Mouse (Mus musculus): ENCODE measurements around the gene Clec16a. TPM values are rescaled to one million over a fixed set of nuclear protein-coding genes. Genes with fewer than 3 reads are reported as not detected.

The Clec16a gene
- total RNA-seq, 2 experiments from 2014 or later, result 19.4 to 28.8 TPM

DNA sequence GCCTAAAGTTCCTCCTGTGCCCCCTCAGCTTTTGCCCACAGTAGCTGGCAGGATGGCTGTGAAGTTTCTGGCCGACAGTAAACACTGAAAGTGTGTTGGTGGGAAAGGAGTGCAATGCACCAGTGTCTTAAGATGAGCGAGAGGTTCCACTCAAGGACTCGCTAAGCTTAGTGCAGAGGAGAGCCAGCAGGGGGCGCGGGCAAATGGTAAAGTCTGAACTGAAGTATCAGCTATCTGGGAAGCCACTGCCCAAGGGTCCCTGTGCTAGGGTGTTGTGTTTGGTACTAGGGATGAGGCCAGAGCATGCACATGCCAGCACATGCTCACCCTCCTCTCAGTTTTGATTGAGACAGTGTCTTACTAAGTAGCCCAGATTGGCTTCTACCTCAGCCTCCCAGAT, 94.9 kb downstream of the Clec16a start:
- peak; percentile 85 for ATAC-seq (ENCODE audit: poor library complexity, severe bottlenecking)

DNA sequence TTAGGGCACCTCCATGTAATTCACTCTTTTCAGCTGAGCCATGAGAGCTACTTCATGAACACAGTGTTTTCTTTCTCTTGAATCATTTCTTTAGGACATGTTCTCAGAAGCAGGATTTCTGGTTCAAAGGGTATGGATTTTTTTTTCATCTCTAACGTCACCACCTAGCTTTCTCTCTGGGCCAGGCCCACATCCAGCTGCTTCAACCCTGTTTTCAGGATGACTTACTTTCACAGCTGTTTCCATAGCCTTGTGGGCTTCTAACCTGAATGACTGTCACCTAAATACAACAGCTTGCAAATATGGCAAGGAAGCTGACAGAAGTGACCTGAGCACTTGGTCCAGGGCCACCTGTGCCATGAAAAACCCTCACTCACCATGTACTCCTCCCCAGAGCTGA, 96.0 kb downstream of the Clec16a start:
- ATAC-seq (ENCODE audit: poor library complexity, severe bottlenecking), result no peak

DNA sequence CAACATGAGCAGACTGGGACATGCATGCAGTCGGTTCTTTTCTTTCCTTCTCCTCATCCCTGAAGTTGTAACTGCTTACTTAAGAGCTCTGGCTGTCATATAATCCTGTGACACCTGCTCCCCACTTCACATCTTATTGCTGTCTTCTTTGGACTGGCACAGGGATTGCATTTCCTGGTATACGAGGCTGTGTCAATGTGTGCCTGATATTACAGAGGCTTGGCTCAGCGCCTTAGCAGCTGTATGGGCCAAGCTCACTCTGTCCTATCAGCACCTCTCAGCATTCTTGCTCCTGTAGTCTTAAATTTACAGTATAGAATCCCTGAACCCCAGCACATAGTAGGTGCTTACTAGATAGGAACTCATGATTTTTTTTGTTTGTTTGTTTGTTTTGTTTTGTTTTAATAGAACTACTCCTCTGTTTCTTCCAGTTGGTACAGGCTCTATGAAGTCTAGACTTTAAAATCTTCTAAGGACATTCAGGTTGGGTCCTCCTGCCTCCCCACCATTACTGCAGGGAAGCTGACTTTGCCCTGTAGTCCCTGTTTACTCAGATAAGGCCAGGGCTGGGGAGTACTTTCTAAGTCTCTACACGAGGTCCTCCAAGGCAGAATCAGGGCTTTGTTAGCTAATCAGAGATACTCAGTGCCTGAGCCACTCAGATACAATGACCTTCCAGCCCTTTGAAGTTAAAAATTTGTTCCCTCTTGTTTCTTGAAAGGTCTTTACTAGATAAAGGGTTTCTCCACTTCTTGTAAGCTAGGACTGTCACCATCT, 97.9 kb downstream of the Clec16a start:
- ATAC-seq (ENCODE audit: poor library complexity, severe bottlenecking), result no peak

DNA sequence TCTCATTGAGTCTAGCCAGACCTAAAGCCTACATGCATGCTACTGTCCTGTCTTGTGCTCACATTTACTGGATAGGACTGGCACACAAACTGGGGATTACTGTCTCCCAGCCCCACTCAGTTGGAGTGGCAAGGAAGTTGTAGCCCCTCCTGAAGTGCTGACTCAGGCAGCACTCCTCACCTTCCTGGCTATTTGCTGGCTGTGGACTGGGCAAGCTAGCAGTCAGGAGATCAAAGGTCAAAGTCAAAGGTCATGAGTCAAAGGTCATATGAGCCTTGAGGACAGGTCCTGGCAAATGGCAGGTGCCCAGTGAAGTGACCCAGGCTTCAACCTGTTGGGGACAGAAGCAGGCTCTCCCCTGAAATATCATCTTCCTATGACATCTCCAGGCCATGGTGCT, 99.1 kb downstream of the Clec16a start:
- no peak for ATAC-seq (ENCODE audit: poor library complexity, severe bottlenecking)

DNA sequence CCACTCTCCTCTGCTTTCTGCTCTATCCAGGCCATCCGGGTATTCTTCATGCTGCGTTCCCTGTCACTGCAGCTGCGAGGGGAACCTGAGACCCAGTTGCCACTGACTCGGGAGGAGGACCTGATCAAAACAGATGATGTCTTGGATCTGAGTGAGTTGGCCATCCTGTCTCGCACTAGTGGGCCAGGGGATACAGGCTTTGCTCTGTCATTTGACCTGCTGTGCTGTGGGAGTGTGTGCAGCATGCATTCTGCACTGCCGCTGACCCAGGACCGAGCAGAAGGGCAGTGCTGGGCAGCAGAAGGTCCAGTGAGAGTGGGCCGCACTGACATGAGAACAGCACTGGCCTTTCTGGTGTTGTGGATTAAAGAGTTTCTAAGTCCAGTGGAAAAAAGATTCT, 99.6 kb downstream of the Clec16a start:
- ATAC-seq (ENCODE audit: poor library complexity, severe bottlenecking), result no peak

DNA sequence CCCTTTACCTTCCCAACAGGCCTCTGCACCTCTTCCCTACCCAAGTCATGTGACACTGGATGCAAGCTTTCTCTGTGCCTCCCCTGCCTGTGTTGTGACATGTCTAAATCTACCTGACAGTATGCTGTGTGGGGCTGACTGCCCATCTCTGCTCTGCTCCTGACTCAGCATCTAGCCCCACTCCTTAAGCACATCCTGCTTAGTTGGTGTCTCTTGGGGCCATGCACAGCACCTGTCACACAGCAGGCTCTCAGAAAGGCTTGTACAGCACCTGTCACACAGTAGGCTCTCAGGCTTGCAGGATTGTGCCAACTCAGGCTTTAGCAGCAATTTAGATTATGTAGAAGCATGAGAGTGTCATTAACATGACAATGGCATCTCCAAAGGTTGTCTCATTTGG, 106.7 kb downstream of the Clec16a start:
- no peak for ATAC-seq (ENCODE audit: poor library complexity, severe bottlenecking)

DNA sequence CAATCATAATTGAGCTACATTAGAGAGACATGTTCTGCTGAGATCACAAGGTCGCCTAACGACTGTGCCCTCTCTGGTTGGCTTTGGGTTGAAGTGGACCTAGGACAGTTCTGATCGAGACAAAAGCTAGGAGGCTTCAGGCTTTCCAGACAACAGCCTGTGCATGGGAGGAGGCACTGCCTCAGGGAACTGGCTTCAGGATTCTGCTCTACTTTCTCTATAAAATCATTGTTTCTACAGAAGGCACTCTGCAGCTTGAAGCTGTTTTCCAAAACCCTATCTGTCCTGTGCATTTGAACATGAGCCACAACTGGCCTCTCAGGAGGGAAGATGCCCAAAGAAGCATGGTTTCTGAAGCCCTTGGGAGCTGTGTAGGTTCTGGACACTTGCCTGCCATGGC, 107.8 kb downstream of the Clec16a start:
- no peak for ATAC-seq (ENCODE audit: poor library complexity, severe bottlenecking)

DNA sequence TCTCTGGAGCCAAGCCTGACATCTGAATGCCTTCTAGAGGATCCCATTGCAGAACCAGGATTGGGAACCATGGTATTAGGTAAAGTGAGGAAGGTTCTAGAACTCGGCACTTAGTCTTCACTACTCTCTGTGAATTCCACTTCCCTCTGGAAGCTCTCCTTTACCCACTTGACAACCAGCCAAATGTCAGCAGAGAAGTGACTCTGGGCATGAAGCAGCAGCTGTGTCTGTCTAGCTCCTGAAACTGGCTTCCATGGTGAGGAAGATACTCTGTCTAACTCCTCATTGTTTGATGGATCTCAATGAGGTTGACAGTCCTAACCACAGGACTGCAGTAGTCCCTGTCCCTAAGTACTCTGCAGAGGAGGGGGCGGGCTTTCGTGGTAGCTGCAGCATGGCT, 110.1 kb downstream of the Clec16a start:
- no peak for ATAC-seq (ENCODE audit: poor library complexity, severe bottlenecking)

DNA sequence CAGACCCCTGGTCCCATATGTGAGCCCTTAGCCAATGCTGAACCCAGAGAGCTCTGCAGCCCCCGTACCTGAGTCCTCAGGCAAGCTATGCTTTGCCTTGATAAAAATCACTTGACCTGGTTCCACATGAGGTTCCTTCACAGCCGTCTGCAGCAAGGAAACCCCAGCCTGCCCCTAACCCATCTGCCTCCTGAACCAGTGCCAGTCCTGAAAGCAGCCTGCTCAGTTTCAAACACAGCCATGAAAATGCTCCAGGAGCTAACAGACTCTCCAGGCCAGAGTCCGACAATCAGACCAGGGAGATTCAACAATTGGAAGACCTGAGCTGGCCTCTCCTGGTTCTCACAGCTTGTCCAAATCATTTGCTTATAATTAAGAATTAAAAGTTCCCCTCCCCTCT, 110.8 kb downstream of the Clec16a start:
- no peak for ATAC-seq (ENCODE audit: poor library complexity, severe bottlenecking)

DNA sequence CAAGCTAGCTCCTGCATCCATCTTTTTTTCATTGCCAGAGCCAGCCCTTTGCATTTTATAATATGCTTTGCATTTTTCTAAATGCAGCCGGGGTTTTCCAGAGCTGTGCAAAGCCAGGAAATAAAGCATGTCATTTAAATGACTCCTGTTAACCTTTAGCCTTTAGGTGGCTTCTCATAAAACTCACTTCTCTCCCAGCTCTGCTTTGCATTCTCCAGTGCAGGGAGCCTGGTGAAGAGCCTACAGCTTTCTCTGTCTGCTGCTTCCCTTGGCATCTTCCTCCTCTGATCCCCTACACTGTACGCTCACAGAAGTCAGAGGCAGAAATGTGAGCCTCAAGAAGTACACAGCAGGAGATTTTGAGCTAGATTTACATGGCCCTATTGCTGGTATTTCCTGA, 111.3 kb downstream of the Clec16a start:
- no peak for ATAC-seq (ENCODE audit: poor library complexity, severe bottlenecking)

DNA sequence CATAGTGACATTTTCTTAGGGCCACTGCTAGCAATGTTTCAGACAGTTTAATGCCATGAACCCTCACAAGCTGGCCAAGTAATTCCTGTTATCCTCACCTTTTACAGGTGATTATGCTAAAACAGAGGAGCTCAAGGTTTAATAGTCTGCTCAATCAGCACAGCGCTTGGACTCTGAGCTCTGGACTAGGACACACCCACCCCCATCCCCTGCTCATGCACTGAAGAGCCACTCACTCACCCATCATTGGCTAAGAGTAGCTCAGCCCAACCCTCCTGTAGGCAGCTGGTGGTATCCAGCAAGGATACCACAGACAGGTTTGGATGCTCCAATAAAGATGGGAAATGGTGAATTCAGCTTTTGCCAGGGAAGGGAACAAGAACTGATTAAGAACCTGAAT, 111.8 kb downstream of the Clec16a start:
- ATAC-seq (ENCODE audit: poor library complexity, severe bottlenecking), result no peak

DNA sequence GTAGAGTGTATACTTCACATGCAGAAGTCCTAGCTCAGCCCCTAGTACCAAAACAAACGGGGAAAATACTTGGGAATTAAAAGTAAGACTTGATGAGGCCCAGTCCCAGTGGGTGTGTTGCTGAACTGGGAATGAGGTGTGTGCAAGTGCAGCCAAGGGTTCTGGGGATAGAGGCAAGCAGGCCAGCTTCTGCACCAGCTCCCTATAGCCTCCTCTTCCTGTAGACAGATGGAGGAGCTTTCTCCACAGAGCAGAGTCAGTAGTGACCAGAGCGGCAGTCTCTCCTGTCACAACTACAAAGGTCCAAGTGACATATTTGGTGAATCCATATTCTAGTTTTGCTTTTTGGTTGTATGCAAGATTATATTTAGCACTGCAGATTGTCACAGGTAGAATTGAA, 114.1 kb downstream of the Clec16a start:
- no peak for ATAC-seq (ENCODE audit: poor library complexity, severe bottlenecking)

DNA sequence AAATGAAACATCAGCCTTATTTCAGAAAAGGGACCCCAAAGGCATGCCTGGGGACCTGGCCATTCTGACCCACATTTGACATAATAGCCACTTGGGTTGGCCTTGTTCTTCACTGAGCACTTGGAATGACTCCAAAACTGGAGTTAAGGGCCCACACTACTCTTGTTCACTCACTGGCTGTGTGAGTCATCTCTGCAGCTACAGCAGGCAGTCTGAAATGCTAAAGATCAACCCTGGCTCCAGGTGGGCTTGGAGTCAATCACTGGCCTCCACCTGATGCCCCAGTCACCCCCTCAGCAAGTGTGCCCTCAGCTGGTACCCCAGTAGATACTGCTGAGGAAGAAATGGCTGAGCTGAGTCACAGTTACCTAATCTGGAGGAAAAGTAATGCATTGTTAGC, 115.4 kb downstream of the Clec16a start:
- no peak for ATAC-seq (ENCODE audit: poor library complexity, severe bottlenecking)

DNA sequence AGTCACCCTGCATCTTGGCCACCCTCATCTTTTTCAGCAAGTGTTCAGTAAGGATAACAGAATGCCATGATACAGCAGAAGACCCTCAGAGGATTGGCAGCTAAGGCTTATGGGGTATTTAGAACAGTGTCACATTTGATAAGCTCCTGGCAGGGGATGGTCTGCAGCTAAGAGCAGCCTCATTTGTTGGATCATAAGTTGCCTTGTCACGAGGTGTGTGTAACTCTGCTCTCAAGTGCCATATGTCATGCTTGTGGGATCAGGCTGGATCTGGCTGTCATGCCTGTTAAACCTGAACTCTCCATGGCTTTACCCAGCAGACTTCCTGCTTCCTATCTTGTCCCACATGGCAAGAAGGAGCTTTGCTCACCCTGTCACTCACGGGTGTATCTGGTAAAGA, 116.2 kb downstream of the Clec16a start:
- no peak for ATAC-seq (ENCODE audit: poor library complexity, severe bottlenecking)

DNA sequence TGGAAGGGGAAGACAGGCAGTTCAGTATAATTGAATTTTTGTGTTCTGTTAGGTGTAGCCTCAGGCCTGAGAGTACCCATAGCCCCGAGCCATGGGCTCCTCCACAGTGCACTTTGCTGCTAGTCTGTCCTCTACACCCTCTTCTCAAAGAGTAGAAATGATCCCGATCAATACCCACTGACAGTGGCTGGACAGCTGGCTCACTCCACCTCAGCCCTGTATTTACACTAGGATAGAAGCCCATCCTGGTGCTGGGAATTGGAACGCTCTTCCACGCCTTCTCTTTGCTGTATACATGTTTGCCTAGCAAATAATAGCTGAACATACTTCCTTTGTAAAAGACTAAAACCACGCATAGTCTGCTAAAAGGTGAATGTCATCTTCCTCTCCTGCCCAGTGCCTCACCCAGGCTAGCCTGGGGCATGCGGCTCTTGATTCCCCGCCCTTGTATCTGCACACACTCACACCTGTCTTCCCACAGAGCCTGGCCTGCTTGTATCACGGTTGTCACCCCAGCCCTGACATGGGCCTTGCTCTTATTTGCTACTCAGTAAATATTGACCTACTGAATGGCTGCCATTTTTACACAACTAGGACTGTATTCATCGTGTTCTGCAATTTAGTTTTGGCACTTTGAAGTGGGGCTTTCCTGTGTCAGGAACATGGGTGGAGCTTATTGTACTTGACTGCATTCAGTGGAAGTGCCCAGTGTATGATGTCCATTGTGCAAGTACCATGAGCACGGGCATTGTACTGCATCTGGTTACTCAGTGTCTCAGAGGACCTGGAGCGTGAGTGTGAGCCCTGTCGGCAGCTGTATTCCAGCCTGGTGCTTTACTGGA, 119.0 kb downstream of the Clec16a start:
- ATAC-seq (ENCODE audit: poor library complexity, severe bottlenecking), result no peak

DNA sequence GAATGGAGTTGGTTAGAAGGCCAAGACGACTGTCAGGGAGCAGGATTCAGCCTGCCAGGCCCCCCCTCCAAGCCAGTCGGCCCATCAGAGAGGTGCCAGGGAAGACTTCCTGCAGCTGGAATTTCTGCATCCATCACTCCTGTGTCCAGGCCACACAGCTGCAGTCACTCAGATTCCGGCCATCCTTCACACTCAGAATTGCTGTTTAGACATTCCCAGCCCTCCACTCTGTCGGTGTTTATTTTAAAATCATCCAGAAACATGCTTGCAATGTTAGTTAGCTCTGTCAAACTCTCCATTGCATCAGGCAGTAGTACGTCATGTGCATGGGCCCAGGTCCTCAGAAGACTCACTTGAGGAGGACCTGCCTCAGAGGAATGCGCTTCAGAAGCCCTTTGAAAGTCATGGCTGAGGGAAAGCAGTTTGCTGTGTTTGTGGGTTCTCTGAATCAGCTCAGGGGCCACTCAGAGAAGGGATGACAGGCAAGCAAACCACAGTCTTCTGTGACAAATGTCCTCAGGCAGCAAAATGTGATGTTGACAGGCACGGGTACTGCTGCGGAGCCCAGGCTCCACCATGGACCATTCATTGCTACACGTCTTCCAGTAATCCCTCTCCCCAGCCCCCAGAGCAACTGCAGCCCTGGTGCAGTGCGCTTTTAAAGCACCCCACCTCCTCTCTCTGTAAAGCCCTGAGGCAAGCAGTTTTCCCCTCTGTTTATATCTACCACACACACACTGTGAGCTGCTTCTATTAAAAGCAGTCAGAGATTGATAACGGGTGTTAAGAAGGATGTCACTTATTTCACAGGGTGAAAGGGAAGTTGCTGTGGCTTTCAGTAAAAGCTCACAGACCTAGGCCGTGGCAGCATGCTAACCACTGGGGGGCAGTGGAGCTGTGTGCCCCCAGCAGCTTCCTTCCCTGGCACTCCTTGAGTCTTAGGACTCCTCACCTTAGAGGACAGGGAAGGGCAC, 120.1 kb downstream of the Clec16a start:
- ATAC-seq (ENCODE audit: poor library complexity, severe bottlenecking), result peak; percentile 88

DNA sequence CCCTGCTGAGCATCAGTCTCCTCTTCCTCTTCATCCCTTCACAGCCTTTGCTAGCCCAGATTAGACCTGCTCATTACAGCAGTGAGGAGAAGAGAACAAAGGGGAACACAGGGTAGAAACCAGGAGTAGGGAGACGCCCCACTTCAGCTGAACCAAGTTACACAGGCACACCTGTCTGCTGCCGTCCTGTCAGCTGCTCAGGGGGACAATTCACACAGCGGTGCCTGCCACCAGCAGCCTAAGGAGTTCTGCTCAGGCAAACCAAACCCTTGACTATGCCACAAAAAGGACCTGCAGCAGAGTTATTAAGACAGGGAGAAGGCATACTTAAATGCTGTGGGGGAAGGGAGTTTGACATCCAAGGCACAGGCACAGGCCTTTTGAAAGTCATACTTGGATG, 121.6 kb downstream of the Clec16a start:
- no peak for ATAC-seq (ENCODE audit: poor library complexity, severe bottlenecking)

DNA sequence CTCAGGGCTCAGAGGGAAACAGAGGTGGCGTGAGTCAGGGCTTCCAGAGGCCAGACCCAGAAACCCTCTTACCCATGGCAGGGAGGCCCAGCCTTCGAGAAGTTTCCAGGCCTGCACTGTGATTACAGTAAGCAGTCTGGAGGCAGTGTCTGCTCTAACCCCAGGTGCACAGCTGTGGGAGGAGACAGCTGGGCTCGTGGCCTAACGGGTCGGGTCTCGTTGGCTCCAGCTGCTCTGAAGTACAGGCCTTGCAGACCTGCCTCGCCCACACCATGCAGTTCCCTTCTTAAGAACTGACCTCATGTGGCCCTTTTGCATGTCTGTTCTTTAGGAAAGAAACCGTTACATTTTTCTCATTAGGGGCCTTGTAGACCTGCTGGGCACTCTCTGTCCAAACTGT, 123.3 kb downstream of the Clec16a start:
- no peak for ATAC-seq (ENCODE audit: poor library complexity, severe bottlenecking)

DNA sequence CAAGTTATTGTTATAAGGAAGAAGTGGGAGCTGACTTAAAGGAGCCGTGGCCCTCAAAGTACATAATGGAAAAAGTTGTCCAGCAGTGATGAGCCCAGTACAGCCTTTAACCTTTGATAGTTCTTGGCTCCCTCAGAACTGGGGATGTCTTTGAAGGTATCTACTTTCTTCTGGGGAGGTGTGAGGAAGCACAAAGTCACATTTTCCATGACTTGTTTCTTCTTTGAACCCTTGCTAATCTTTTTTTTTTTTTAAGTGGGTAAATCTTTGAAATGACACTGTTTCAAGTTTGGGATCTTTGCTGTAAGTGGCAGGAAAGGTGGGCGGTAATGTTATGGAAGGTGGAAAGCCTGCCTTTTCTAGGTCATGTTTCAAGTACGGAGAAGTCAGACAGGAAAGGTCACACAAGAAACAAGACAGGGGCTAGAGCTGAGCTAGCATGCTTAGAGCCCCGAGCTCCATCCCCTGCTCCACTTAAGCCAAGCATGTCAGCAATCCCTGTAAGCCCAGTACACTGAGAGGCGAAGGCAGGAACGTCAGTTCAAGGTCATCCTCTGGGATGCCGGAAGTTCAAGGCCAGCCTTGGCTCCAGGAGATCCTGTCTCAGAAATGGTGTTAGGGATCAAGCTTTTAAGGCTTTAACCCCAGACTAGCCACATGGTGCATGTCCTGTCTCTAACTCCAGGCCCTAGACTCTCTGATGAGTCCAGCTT, 124.0 kb downstream of the Clec16a start:
- no peak for ATAC-seq (ENCODE audit: poor library complexity, severe bottlenecking)

DNA sequence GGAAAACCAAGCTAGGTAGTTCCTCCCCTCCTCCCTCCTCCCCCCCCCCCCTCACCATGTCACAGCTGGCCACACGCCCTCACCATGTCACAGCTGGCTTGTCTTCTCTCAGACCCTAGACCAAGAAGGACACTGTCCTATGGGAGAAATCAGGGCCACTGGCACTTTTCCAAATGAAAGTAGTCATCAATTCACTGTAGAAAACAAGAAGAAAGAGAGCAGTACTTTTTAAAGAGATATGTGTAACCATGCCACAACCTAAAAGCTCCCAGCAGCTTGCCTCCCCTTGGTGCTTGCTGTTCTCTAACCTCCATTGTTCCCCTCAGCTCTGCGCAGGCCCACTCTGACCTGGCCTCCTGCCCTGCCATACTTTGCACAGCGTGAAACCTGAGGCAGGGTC, 124.8 kb downstream of the Clec16a start:
- no peak for ATAC-seq (ENCODE audit: poor library complexity, severe bottlenecking)

DNA sequence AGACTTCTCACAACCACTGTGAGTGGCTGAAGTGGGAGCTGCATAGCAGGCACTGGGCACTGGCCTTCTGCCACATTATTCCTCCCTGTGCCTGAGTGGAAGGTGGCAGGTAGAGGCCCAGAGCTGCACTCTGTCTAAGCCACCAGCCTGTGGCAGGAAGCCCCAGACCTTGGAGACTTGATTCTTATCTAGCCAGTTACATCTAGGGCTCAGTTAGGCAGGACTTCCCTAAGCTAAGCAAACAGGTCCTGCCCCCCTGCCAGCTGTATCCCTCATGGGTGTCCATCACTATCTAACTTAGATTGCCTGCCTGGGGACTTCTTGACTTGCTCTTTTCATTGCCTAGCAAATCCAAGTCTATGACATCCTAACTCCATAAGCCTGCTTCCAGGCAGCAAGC, 127.4 kb downstream of the Clec16a start:
- ATAC-seq (ENCODE audit: poor library complexity, severe bottlenecking), result no peak

Data from megakaryocyte, adult 5-6 weeks (primary cell).